Comparison of ENCODE assay signal across 16 mouse cellular contexts in the genomic region with DNA sequence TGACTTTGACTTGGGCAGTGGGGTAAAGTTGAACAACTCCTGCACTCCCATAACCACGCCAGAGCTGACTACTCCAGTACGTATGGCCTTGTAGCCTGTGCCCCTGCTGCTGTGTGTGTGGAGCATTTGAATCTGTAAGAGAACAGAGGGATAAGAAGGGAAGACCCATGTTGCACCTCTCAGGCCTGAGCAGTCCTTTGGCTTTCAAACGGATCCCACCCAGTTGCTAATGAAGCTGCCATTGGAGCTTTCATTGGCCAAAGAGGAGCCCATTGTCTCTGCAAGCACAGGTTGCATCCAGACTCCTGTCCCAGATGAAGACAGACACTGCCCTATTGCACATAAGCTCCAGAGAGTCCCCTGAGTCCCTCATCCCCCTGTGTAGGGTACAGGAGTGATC. TPM values are rescaled to one million over a fixed set of nuclear protein-coding genes. Genes with fewer than 3 reads are reported as not detected.
"Had no signal": no experiment of that assay in that cellular context is flagged by ENCODE, and none has a peak within 500 bp of the region (broad histone marks: within the 10 kb centered on the region; RNA-seq: fewer than 3 reads in every experiment).

No protein-coding gene starts in this region.

- H3K9me3 ChIP-seq: neural tube, embryonic 13.5 days; neural tube, embryonic 15.5 days; stomach, embryonic 15.5 days had no signal

- H3K9ac ChIP-seq: neural tube, embryonic 13.5 days; neural tube, embryonic 15.5 days; stomach, embryonic 15.5 days had no signal

- H3K4me3 ChIP-seq: neural tube, embryonic 13.5 days; neural tube, embryonic 15.5 days; stomach, embryonic 15.5 days had no signal

- DNase-seq: right cerebral cortex, adult 18-20 months; right cerebral cortex, postnatal 14 days; right cerebral cortex, postnatal 25 days; right cerebral cortex, postnatal 4 days; spleen, adult 18-20 months; thymus, adult 18-20 months; thymus, adult 2 months; thymus, postnatal 14 days; thymus, postnatal 25 days; thymus, postnatal 36 days; thymus, postnatal 4 days had no signal

- H3K27ac ChIP-seq: neural tube, embryonic 13.5 days; neural tube, embryonic 15.5 days; stomach, embryonic 15.5 days; stomach, postnatal 0 days had no signal

RNA-seq across cellular contexts. Expression of a gene that starts 11.0 kb away (rescaled TPM):
- total RNA-seq: neutrophil, adult 5-6 weeks had no signal

RNA-seq across cellular contexts. Expression of a gene that starts 17.2 kb away (rescaled TPM):
- total RNA-seq: neutrophil, adult 5-6 weeks had no signal
